Mouse (Mus musculus): ENCODE results near the gene Pcnp.

Pcnp gene

DNA sequence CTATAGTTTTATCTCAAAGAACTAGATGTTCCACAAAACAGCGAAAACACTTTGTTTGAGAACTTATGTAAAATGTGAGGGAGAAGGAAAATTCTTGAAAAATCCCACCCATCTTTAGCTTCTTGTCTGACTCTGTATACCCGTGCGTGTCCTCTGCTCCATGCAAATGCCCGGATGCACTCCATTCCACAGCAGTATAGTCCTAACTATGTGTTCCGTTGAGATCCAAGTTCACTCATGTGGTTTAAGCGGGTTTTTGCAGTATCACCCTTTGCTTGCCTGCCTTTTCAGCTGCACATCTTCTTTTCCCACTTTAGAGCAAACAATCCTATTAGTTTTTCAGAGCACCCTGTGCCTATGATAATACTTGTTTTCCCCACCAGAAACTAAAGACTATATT is 7.0 kb upstream of the Pcnp start:
- DNase-seq (ENCODE audit: low spot score): no peak

DNA sequence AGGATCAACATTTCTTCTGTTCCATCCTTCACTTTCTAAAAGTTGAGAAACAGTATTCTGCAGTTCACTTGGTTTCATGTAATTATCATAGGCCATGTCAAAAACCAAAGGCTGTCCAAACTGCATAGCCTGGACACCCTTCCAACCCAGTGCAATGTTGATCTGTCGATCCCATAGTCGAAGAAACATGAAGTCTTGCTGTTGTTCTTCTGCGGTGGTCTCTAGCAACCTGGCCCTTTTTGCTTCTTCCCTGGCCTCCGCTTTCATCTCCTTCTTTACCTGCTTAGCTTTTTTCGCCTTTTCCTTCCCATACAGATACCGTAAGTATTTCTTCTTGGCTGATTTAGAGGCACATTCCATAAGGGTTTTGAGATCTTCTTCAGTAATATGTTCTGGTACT is 5.0 kb upstream of the Pcnp start:
- DNase-seq (ENCODE audit: low spot score): no peak

DNA sequence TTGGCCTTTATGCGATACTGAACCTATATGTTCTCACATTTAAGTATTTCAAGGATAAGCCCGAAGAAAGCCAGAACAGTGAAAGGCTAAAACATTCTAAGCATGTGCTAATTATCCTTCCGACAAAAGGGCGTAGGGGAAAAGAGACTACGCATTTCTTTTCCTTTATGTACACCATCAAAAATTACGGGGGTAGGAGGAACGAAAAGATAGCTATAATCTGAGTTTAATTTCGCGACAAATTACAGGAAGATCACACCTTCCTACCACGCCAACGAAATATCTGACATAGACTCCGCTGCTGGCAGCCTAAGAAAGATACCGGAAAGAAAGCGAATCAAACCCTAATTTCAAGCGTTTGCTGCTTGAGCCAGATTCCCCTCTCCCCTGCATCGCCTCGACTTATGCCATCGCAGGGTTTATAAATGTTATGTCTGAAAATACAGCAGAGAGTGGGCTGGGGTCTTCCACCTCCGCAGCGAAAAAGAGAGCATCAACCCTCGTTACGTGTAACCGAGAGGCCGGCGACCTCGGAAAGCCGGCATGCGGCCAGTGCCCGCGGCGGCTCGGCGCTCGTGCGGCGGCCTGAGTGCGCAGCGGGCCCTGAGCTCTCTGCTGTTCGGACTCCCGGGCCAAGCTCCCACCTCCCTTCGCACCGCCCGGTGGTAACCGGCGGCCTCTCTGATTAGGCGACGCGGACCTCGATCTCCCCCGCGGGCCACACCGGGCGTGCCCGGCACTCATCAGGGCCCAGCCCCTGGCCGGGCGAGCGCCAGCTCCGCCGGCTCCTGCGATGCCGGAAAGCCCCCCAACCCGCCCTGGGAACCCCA is 602 bp downstream of the Pcnp start:
- DNase-seq (ENCODE audit: low spot score): peak; percentile 50

DNA sequence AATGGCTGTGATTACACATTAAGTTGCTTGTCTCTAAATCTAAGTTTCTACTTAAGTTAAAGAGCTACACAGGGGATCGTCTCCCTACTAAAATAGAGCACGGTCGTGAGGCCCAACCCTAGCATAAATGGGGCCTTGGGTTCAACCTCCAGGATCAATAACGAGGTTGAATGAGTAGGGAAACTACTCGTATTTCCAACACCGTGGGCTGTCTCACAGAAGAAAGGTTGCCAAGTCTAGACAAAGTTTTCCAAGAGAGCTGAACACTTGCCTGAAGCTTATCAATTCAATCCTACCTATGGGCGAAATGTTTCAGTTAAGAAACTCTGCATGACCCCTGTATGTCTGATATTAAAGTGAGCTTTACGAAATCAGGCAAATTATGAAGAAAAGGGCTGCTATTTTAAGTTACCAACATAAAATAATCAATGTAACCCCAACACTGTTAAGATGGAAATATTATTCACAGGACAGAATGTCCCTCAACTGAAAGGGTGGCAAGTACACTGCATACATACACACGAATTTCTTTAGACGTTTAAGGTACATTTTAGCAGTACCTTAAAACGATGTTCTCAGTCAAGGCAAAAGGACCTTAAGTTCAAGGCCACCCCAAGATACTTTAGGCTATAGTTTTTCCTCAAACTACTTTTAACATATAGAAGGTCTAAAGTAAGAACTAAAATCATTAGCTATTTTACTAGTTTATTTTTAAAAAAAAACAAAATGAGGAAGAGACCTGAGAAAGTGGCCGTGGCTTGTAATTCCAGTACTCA is 1.5 kb downstream of the Pcnp start:
- DNase-seq (ENCODE audit: low spot score): no peak

DNA sequence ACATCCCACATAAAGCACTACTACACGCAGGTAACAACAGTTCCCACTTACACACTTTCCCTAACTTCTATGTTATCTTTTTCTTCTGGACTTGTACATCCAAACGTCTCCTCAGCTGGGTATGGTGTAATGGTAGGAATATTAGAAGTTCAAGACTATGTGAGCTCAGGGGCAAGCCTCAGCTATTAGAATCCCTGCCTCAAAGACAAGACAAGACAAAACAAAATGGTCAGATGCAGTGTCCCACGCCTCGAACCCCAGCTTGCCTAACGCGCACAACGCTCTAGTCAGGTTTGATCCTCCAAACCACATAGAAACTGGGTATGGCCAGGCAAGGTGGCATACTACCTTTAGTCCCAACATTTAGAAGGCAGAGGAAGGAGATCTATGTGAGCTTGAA is 9.9 kb downstream of the Pcnp start:
- DNase-seq (ENCODE audit: low spot score): no peak

DNA sequence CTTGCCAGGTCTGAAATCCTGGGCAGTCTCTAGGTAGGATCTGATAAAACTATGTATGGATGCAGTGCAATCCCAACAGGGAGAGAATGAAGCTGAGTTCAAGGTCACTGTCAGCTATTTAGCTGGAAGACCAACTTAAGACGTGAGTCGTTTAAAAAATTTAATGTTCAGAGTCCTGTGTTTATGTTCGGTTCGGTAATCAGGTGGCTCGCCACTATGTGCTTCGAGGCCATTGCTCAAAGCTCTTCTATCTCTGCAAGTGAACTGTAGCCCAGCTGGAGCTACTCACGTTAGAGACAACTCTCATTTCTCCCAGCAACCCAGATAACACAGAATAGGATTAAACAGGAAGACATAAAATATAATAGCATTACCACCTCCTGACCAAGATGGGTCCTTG is 15.5 kb downstream of the Pcnp start:
- no peak for DNase-seq (ENCODE audit: low spot score)

DNA sequence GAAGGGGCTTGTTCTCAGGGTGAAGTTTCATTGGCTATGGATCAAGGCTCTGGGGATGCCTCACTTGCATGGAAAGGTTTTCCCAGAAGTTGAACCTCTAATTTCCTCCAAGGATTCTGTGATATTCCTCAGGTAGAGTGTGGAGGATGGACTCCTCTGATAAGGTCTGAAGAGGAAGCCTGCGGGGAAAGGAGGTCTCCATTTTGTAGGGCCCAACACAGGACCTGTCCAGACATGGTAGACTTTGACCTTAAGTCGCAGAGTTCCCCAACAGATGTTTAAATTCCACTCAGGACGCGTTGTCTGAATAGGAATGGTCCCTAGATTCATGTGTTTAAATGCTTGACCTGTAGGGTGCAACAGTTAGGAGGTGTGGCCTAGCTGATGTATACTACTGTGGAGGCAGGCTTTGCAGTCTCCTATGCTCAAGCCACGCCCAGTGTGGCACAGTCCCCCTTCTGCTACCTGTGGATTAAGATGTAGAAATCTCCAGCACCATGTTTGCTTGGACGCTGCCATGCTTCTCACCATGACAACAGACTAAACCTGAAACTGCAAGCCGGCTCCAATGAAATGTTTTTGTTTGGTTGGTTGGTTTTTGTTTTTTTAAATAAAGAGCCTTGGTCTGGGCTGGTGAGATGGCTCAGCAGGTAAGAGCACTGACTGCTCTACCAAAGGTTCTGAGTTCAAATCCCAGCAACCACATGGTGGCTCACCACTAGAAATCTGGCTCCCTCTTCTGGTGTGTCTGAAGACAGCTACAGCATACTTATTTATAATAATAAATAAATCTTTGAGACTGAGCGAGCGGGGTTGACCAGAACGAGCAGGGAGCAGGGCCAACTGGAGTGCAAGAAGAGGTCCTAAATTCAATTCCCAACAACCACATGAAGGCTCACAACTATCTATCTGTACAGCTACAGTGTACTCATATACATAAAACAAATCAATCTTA is 16.5 kb downstream of the Pcnp start:
- no peak for DNase-seq (ENCODE audit: low spot score)

DNA sequence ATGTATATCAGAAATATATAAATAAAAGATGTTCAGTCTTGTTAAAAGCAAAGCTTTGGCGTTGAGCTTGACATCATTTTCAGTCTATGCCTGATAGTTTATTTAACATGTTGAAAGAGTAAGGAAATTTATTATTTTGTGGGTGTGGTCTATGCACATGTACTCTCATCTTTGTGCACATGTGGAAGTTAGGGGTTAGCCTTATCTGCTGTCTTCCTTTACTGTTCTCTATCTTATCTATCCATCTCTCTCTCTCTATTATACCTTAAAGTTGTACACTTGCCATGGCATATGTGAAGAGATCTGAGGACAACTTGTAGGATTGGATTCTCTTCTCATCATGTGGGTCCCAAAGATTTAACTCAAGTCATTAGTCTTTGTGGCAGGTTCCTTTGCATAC is 20.7 kb downstream of the Pcnp start:
- DNase-seq (ENCODE audit: low spot score): no peak

DNA sequence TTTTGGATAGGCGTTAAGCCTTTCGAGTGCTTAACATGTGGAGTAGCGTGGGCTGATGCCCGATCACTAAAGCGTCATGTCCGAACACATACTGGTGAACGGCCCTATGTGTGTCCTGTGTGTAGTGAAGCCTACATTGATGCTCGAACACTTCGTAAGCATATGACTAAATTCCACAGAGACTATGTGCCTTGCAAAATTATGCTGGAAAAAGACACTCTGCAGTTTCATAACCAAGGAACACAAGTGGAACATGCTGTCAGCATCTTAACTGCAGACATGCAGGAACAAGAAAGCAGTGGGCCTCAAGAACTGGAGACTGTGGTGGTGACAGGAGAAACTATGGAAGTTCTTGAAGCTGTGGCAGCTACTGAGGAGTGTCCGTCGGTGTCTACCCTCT is 22.7 kb downstream of the Pcnp start:
- DNase-seq (ENCODE audit: low spot score): no peak

DNA sequence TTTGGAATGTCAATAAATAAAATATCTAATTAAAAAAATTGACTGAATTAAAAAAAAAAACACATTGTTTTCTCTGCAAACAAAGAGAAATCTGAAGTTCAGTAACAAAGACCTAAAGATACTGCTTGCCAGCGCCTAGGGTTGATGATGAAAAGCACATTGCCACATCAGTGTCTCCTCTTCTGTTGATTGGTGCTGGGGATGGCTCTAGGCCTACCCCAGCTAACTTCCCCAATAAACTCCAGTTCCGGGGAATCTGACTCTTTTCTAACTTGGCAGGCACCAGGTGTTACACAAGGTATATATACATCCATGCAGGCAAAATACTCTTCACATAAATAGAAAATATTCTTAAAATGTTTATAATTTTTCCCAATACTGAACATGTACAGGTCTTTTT is 35.3 kb downstream of the Pcnp start:
- DNase-seq (ENCODE audit: low spot score): no peak

DNA sequence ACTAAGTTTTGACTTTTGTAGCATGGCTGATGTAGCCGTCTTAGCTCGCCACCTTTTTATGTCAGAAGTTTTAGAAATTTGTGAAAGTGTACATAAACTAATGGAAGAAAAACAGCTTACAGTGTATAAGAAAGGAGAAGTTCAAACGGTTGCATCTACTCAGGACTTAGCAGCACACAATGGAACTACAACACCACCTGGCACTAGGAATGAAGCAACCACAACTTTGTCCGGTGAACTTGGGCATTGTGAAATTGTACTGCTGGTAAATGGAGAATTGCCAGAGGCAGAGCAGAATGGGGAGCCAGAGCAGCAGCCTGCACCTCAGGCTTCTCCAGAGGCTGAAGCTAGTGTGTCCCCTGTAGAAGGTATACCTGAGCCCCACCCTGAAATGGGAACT is 39.2 kb downstream of the Pcnp start:
- DNase-seq (ENCODE audit: low spot score): no peak

DNA sequence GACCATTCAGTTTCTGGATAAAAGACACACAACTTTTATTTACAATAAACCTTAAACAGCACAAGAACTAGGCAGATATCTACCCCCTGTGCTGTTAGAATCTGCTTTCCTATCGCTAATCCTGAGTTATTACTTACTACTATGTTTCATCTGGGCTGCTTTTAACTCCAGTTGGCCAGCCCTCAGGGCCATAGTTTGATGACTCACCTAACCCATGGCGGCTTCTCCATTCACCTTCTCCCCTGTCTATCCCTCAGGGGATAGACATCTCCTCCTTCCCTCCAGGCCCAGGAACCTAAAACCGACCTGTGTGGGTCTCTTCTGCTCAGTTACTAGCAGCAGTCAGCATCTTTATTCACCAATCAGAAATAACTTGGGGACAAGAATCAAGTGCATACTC is 43.5 kb downstream of the Pcnp start:
- DNase-seq (ENCODE audit: low spot score): no peak

DNA sequence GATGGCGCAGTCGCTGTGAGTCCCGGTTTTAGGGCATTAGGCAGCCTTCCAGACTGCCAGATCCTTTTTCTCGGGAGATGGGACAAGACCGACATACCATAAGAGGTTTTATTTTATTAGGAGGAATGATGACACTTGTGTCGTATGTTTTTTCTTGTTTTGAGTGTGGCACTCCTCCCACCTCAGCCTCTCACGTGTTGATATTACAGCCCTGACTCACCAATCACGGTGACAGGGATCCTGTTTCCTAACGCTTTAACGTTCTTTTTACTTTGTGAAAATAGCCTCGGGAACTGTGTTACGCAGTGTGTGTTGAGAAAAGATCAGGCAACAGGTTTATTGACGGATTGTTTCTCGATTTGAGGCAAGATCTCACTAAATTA is 54.6 kb downstream of the Pcnp start:
- peak; percentile 19 for DNase-seq (ENCODE audit: low spot score)

DNA sequence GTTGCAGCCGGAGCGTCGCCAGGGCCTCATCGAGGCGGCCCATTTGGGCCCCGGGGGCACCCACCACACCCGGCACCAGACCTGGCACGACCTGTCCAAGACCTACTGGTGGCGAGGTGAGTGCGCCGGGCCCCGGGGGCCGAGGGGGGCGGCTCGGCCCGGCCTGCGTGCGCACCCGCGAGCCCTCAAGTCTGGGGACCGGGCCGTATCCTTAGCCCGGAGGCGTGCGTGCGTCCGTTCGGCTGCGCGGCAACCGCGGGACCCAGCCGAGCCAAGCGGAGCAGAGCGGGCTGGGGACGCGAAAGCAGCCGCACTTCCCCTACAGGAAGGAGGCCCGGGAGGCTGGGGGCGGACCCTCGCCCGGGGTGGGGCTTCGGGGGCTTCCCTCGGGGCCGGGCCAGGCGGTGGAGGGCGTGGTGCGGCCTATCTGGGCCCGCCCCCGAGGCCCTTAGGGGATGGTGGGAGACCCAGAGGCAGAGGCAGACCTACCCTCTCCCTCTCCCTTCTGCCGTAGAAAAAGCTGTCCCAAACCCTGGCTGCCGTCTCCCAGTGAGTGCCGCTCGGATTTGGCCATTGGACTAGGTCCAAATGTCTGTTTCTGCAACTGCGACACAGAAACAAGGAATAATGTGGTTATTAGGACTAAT is 55.2 kb downstream of the Pcnp start:
- DNase-seq (ENCODE audit: low spot score): peak; percentile 82

DNA sequence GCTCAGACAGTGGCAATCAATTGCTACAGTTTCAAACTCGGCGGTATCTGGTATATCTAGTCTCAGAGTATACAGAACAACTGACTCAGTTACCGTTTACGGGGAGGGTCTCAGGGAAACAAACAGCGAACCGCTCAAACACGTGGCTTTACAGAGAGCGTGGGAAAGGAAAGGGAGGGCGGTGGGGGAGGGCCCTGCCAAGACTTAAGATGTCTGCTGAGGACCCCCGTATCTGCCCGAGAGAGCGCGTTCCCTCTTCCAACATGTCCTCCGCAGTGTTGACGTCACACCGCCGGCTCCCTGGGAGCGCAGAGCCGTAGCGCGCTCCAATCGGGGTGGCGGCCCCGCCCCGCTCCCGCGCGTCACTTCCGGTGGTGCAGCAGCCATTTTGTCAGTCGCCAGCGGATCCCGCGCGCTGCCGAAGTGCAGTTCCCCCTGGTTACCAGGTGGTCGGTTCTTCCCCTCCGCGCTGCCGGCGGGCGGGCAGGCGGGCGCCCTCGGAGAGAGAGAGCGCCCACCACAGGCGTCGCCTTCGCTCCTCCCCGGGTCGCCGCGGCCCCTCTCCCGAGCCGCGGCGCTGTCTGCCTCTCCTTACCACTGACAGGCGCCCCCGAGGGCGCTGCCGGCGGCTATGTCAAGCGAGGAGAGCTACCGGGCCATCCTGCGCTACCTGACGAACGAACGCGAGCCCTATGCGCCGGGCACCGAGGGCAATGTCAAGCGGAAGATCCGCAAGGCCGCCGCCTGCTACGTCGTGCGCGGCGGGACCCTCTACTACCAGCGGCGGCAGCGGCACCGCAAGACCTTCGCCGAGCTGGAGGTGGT is 55.9 kb downstream of the Pcnp start, which contains the start of gene Zbtb11:
Gene Zbtb11 (plus strand): TSS at position 453 of the 825 bp plus-strand sequence.
- peak; percentile 100 for DNase-seq (ENCODE audit: low spot score)

DNA sequence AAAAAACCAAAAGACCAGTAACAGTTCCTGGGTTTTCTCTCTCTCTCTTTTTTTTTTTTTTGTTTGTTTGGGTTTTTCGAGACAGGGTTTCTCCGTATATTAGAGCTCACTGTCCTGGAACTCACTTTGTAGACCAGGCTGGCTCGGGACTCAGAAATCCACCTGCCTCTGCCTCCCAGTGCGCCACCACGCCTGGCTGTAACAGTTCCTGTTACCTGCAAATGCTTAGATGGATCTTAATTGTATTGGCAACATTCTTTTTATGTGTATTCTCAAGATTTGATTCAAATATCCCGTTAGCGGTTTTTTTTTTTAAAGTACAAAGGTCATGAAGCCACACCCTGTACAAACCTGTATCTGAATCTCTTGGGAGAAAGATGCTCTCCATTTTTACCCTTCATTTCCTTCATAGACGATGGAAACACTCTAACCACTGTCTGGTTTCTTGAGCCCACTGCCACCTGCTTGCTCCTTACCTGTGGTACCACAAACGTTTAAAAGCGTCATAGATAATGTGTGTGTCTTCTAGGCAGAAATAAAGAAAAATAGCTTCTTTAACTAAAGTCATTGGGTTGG is 56.8 kb downstream of the Pcnp start:
- DNase-seq (ENCODE audit: low spot score): no peak

DNA sequence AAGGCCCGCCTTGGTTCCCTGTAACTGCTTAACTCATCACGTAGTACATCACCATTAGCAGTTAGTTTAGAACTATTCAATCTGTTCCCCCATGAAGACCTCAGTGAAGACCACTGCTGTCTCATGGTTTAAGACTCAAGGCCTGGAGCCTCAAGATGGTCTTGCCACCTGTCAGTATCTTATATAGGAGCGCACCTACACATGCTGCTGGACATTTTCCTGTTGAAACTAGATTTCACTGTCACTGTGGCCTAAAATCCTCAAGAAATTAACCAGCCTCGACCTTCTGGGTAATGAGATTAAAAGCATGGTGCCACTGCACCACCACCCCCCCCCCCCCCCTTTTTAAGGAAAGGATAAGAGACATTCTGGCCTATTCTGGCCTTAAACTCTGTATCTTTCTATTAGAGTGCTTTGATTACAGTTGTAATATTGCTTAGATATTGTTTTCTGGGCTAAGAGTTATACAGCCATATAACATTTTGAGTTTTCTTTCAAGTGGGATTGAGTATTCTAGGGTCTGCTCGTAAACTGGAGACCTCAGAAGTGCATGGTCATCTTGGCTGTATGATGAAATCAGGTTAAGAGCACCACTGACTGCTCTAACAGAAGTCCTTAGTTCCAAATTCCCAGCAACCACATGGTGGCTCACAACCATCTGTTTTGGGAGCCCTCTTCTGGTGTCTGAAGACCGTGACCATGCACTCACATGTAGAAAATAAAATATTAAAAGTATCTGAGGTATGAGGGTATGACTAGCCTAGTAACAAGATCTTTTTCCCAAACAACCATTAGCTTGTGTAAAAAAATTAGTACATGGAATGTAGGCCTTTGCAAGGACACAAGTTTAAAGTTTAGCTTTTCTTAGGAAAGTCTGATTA is 57.6 kb downstream of the Pcnp start:
- DNase-seq (ENCODE audit: low spot score): no peak

DNA sequence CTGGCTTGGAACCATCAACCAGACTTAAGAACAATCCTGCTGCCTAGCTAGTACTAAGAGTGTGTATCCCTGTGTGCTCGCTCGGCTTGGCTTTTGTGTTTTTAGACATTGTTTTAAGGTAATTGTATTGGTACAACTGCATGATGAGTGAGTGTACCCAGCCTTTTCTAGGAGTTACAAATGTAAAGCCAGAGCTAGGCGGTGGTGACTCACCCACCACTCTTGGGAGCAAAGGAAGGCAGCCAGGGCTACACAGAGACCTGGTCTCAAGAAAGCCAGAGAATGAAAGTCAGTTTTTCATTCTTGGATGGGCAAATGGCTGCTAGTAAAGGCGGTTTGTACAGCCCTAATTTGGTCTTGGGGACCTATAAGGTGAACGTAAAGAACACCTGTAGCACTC is 59.1 kb downstream of the Pcnp start:
- DNase-seq (ENCODE audit: low spot score): no peak

DNA sequence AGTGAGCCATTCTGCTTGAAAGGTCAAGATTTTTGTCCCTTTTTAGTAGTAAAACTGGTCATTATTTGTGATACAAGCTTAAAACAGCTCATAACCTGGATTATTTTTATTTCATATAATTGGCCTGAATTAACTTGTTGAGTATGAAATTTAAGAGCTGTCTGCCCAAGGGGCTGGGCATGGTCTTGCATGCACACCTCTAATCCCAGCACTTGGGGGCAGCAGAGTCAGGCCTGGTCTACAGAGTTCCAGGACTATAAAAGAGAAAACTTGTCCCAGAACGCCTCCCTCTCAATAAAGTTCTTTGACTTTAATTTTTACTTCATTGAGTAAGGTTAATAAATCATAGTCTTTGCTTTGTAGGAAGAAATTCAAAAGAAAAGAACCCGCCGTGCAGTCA is 60.4 kb downstream of the Pcnp start:
- DNase-seq (ENCODE audit: low spot score): peak; percentile 60

DNA sequence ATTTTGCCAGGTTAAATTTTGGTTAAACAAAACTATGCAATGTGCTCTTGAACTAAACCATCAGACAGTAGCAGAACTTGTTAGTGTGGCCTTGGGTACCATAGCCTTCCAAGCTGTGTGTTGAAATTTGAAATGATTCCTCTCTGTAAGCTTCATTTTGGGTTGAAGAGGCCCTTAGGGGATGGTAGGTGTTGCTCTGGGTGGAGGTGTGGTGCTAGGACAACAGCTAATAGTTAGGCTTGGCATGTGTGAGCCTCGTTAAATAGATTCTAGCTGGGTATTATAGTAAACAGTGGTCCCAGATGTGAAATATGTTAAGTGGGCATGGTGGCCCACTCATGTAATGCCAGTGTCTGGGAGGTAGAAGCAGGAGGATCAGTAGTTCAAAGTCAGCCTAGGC is 62.3 kb downstream of the Pcnp start:
- no peak for DNase-seq (ENCODE audit: low spot score)

All from embryo, embryonic 10 days (tissue).